Mouse (Mus musculus) lung, postnatal 14 days (tissue): Measurements from ENCODE around the gene Umps.

Experiments used
- DNase-seq: peaks from one replicate; pipeline ENCODE4 v3.0.0; 2021

The Umps gene

GRCm38 (mm10) chr16:33928788-33929462, 37.9 kb downstream of the Umps start:
- peak; percentile 54 for DNase-seq

GRCm38 (mm10) chr16:33927263-33927824, 39.5 kb downstream of the Umps start:
- DNase-seq = no peak

- DNase-seq = no peak
Measured at GRCm38 (mm10) chr16:33923758-33924157, 43.1 kb downstream of the Umps start.

DNA sequence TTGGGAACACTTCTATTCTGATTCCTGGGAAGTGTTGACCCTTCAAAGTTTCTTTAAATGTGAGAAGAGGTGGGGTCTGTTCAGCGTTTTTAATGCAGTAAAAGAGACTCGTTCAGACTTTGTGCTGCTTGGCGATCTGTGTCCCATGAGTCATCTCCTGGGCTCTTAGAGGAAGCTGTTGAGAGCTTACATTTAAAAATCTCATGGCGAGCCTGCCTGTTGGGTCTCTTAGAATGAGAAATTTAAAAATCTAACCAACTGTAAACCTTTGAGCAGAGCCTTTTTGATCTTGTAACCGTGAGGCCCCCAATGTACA, 43.9 kb downstream of the Umps start:
- DNase-seq = no peak

DNA sequence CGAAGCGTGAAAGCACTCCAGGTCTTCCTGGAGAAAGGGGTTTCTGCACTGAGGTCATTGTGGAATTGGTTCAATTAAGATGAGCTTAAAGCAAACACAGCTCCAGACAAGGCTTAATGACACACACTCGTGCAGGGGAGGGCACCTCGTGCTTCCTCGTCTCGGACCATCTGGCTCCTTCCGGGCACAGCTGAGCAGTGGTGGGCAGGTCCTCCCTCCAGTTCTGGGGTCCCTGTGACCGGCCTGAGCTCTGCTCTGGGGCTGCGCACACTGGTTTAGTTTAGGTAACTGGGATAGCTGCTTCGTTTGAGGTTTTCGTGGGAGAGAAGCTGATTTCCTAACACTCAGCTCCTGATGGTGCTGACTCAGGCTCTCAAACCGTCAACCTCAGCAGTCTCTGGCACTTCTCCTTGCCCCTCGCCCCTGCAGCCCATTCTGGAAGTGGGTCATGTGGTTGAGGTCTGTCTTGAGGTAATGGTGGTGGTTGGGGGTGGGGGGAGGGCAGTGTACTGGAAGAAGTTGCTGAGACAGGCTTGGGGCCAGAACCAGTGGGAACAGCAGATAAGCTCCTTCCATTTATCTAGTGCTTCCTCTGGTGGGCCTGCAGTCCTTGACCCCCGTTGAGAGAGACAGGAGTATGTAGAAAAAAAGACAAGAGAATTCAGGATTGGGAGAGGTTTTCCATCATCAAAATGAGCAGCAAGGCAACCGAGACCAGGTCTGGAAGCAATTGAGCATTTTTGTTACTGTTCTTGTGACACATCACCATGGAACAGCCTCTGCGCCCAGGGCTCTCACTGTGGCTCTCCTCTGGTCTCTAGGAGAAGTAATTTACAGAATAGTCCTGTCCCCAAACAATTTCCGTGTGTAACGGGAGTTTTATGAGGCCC, 44.5 kb downstream of the Umps start:
- no peak for DNase-seq

DNA sequence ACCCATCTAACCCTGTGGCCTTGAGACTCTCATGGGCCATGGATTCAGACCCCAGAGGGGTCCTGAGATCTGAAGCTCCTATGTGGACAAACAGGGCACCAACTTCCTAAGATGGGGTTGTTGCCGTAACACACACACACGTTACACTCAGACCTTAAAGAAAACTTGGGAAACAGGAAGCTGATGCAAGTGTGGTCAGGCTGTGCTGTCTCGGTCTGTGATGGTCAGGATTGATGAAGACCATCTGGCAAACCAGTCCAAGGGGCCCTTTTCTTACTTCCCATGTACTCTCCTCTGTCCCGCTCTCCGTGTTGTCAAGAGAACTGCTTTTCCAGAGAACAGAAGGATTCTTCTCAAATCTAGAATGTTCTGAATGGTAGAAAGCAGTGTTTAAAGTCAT, 45.3 kb downstream of the Umps start:
- DNase-seq = no peak

DNA sequence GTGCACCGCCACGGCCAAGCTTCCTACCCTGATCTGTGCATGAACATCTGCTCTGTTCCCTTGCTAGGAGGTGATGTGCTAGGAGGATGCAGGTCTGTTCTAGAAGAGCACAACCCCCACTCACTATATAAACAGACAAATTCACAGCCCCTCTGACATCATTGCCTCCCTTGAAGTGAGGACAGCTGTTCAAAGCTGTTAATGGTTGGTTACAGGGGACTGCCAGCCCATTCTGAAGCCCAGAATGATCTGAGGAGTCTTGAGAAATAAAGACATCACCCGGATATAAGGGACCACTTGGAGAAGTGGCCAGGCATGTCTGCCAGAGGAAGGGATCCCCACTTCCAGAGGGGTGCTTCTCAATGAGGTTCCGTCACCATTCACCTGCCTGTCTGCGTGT, 48.9 kb downstream of the Umps start:
- DNase-seq = no peak

DNA sequence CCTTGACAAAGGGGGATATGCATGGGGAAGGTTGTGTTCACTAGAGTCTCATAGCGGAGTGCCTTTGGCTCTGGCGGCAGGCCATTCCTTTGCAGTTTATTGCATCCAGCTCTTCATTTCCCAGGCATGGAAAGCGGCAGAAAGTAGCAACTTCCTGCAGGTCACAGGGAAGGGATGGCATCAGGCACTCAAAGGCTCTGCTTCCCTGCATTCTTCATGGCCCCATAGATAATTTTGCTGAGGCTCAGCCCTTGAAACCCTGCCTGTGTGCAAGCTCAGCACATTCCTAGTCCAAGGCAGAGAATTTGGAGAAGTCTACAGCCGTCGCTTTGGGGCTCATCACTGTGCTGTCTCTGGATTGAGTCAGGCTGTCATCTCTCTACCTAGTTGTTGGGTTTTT, 49.4 kb downstream of the Umps start:
- DNase-seq = no peak

DNA sequence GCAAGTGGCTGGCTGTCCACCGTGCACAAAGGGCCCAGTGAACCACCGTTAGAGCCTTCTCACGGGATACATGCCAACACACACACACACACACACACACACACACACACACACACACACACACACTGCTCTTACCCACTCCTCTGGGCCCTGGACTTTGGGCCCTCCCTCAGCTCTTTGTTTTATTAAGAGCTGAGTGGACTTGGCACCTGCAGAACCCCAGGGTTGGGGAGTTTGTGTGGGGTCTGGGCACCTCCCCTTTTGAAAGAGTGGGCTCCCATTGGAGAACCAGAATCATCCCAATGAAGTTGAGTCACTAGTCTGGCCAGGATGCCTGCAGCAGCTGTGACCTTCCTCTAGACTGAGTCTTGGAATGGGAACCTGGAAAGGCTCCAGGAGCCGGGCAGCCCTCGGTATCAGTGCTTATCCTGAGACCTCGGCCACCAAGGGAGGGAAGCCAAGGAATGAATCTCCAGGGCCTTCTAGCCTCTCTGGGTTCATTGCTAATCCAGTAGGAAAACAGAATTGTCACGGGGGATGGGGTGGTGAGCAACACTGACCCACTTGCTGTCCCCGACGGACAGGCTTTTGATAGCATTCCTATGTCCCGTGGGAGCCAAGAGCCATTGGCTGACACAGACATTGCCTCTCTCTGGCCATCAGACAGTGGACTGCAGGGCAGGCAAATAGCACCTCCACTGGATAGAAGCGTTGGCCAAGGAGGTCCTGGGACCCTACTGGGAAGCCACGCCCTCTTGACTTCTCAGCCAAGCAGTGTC, 50.2 kb downstream of the Umps start:
- peak; percentile 75 for DNase-seq

- no peak for DNase-seq
Measured at GRCm38 (mm10) chr16:33914997-33915396, 51.8 kb downstream of the Umps start.

- DNase-seq = no peak
Measured at GRCm38 (mm10) chr16:33908239-33908638, 58.6 kb downstream of the Umps start.
